In genomic region chr11:75934425-75934824, GRCm38 (mm10) we compare ENCODE assay signal across 10 mouse cellular contexts. TPM values are rescaled to one million over a fixed set of nuclear protein-coding genes. Genes with fewer than 3 reads are reported as not detected.
DNase-seq lines count a peak whose midpoint lies in the region; ATAC-seq and TF ChIP-seq lines count a peak whose summit lies in the region.
"Had no signal": no experiment of that assay in that cellular context is flagged by ENCODE, and none has a peak within 500 bp of the region (broad histone marks: within the 10 kb centered on the region; RNA-seq: fewer than 3 reads in every experiment).

No protein-coding gene starts in this region.

- H3K4me3 ChIP-seq in gastrocnemius, adult 2 months = no peak overlapping the region
- H3K4me3 ChIP-seq in kidney, embryonic 14.5 days (ENCODE audit: low read length) = no peak overlapping the region
- no peak overlapping the region for H3K4me3 ChIP-seq in intestine, embryonic 15.5 days (replicated peaks)
- no peak overlapping the region for H3K4me3 ChIP-seq in lung, postnatal 0 days (ENCODE audit: low read depth, low read length)

- intact Hi-C loops in gastrocnemius, adult 2 months (cut with DNase I) = no loop called here
- intact Hi-C loops in gastrocnemius, postnatal 36 days (cut with DNase I) = no loop called here

- no peak for DNase-seq in gastrocnemius, adult 2 months
- DNase-seq in gastrocnemius, postnatal 36 days = no peak
- DNase-seq in kidney, adult 11 months = peak; percentile 28
- peak; percentile 49 for DNase-seq in lung, postnatal 0 days (ENCODE audit: low spot score)
- no peak for DNase-seq in urinary bladder, postnatal 4 days (ENCODE audit: low spot score in 2 of 2)
- no peak for DNase-seq in T-cell, adult 2 months (ENCODE audit: low spot score)
- DNase-seq: cerebellum, postnatal 36 days; right cerebral cortex, postnatal 25 days had no signal

- WGBS in kidney, embryonic 14.5 days = 81% methylated on average over 6 of the region's 6 CpGs
- 74% methylated on average over 6 of the region's 6 CpGs for WGBS in intestine, embryonic 15.5 days
- WGBS in lung, postnatal 0 days = 61% methylated on average over 6 of the region's 6 CpGs

- H3K36me3 ChIP-seq in kidney, embryonic 14.5 days (ENCODE audit: control insufficient read depth, insufficient read depth, low read length) = no peaks in the 10 kb centered on the region
- no peaks in the 10 kb centered on the region for H3K36me3 ChIP-seq in intestine, embryonic 15.5 days
- no peaks in the 10 kb centered on the region for H3K36me3 ChIP-seq in lung, postnatal 0 days (ENCODE audit: insufficient read depth, low read length)

- no peaks in the 10 kb centered on the region for H3K27me3 ChIP-seq in kidney, embryonic 14.5 days (ENCODE audit: control insufficient read depth, insufficient read depth, low read length)
- no peaks in the 10 kb centered on the region for H3K27me3 ChIP-seq in intestine, embryonic 15.5 days (replicated peaks)
- H3K27me3 ChIP-seq in lung, postnatal 0 days (replicated peaks; ENCODE audit: insufficient read depth, low read length) = no peaks in the 10 kb centered on the region

- peak overlapping the region; percentile 84 for H3K27ac ChIP-seq in gastrocnemius, adult 2 months
- H3K27ac ChIP-seq in kidney, embryonic 14.5 days (ENCODE audit: low read depth, low read length) = no peak overlapping the region
- peak overlapping the region; percentile 34 for H3K27ac ChIP-seq in intestine, embryonic 15.5 days
- H3K27ac ChIP-seq in lung, postnatal 0 days (ENCODE audit: low read length) = peak overlapping the region; percentile 88

- no peak overlapping the region for H3K4me2 ChIP-seq in kidney, embryonic 14.5 days (replicated peaks; ENCODE audit: low read depth, low read length)
- no peak overlapping the region for H3K4me2 ChIP-seq in intestine, embryonic 15.5 days (replicated peaks)
- no peak overlapping the region for H3K4me2 ChIP-seq in lung, postnatal 0 days (replicated peaks; ENCODE audit: low read depth, low read length)

- no peak for TF ChIP-seq EP300 in lung, postnatal 0 days (IDR thresholded peaks at IDR 0.05)

- peaks cover 34% of the 10 kb centered on the region for H3K4me1 ChIP-seq in kidney, embryonic 14.5 days (ENCODE audit: control insufficient read depth, insufficient read depth, low read length)
- H3K4me1 ChIP-seq in intestine, embryonic 15.5 days (replicated peaks) = peaks cover 61% of the 10 kb centered on the region
- peaks cover 21% of the 10 kb centered on the region; the same call in 1 of the 2 replicates for H3K4me1 ChIP-seq in lung, postnatal 0 days (ENCODE audit: insufficient read depth, low read depth, low read length)

- no peak overlapping the region for H3K9ac ChIP-seq in kidney, embryonic 14.5 days (ENCODE audit: low read depth, low read length)
- no peak overlapping the region for H3K9ac ChIP-seq in intestine, embryonic 15.5 days
- no peak overlapping the region for H3K9ac ChIP-seq in lung, postnatal 0 days (replicated peaks; ENCODE audit: low read depth)

- ATAC-seq in kidney, embryonic 14.5 days (ENCODE audit: low FRiP score, low TSS enrichment) = no peak
- ATAC-seq in intestine, embryonic 15.5 days = no peak
- ATAC-seq in lung, postnatal 0 days = peak; percentile 6; the same call in 1 of the 2 replicates

- no peaks in the 10 kb centered on the region for H3K9me3 ChIP-seq in kidney, embryonic 14.5 days (ENCODE audit: control insufficient read depth, low read length)
- no peaks in the 10 kb centered on the region for H3K9me3 ChIP-seq in intestine, embryonic 15.5 days
- H3K9me3 ChIP-seq in lung, postnatal 0 days (ENCODE audit: low read length) = no peaks in the 10 kb centered on the region

- no peak for TF ChIP-seq CTCF in gastrocnemius, adult 2 months (IDR thresholded peaks at IDR 0.05)
- TF ChIP-seq CTCF in lung, postnatal 0 days (IDR thresholded peaks at IDR 0.05) = no peak

RNA-seq across cellular contexts. Expression of gene Rph3al, which starts 3.8 kb away (rescaled TPM):
- 10 to 100 TPM; 12.7 to 15.0 TPM for total RNA-seq in gastrocnemius, adult 2 months (2021)
- total RNA-seq in gastrocnemius, postnatal 36 days (2021) = 10 to 100 TPM in 1 of 2 experiments, 1 to 10 TPM in 1; 9.4 to 11.0 TPM
- polyA plus RNA-seq in kidney, embryonic 14.5 days (2014; fragmentation: Nextera tagmentation; extraction: Ambion mirVana) = 8.8 and 13.1 TPM in 2 replicates
- 18.2 and 19.7 TPM in 2 replicates for polyA plus RNA-seq in intestine, embryonic 15.5 days (2015; fragmentation: Nextera tagmentation; extraction: Ambion mirVana)
- 10.7 and 11.0 TPM in 2 replicates for polyA plus RNA-seq in lung, postnatal 0 days (2015; fragmentation: Nextera tagmentation; extraction: Ambion mirVana)

Comparison
In these comparisons a context has a peak if more than half of its experiments do, and no peak if none do; other contexts are left out.
1. DNase-seq: peak in kidney, adult 11 months (single experiment) and lung, postnatal 0 days (single experiment); none in gastrocnemius, adult 2 months (single experiment), gastrocnemius, postnatal 36 days (0 of 2), urinary bladder, postnatal 4 days (0 of 2) and T-cell, adult 2 months (single experiment).